Mouse (Mus musculus) left cerebral cortex, postnatal 4 days (tissue): ENCODE data around the gene Rgl1. TPM values are rescaled to one million over a fixed set of nuclear protein-coding genes. Genes with fewer than 3 reads are reported as not detected.

Source experiments
- DNase-seq: peaks from one replicate; pipeline ENCODE4 v3.0.0-alpha.2; 2022
- intact Hi-C: fragments of 180-260 bp; cut with DNase I; formaldehyde crosslinking; loops from one replicate; pipeline ENCODE4 v1.15.1; 2025
- total RNA-seq, 2 experiments: library from RNA; stranded (reverse); gene quantifications; 2 replicates each; pipeline ENCODE4 v1.2.3; 2021

Rgl1 gene
- total RNA-seq, 2 experiments from 2014 or later: 45.6 to 55.2 TPM

DNA sequence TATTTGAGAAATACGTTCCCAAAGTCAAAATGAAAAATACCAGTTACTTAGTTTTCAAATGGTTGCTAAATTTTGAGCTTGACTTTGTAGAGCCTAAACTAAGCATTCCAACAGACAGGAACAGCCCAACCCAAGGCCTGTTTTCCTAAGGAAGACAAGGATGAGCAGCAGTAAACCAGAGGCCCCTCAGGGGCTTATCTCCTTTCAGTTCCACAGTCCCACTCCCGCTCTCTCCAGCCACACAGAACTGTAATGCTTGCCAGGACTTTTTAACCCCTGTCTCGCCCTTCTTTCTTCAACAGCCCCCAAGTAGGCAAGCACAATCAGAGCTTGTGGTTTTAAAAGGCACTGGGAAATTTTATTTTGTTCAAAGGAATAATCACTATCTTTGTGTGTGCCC lies 147.3 kb downstream of the Rgl1 start:
- intact Hi-C loops: no loop called here
- no peak for DNase-seq

DNA sequence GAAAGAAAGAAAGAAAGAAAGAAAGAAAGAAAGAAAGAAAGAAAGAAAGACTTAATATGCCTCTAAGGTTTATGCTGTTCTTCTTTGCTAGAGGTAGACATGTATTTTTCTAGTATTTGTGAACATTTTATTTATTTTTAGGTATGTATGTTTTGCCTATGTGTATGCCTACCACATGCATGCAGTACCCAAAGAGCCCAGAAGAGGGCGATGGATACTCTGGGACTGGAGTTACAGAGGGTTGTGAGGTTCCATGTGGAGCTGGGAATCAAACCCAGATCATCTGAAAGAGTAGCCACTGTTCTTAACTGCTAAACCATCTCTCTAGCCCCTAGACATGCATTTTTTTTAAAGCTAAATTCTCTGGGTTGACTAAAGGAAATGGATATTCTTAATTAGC lies 147.8 kb downstream of the Rgl1 start:
- no peak for DNase-seq
- intact Hi-C loops: no loop called here

DNA sequence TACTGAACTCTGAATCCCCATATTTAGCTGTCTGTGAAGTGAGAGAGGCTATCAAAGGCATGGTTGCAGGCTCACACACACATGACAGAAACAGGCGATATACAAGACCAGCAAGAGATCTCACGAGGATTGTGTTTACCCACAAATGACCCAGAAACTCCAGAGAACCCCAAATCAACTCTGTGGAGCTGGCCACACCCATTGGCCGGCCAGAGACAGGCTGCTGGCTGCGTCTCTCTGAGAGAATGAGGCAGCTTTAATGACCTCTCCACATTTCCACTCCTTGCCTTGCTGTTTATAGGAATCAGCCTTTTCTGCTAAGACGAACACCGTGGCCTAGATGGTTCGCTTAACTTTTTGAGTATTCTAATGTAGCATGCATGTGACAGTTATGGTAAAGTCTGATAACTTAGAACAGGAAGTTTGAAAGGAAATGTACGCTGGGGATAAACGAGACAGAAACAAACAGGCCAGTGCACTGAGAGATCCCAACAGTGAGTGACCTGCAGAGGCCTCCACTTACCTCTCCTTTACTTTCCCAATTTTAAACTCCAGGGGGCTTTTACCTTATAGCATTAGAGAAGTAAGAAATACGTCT lies 148.3 kb downstream of the Rgl1 start:
- no peak for DNase-seq
- intact Hi-C loops: no loop called here

DNA sequence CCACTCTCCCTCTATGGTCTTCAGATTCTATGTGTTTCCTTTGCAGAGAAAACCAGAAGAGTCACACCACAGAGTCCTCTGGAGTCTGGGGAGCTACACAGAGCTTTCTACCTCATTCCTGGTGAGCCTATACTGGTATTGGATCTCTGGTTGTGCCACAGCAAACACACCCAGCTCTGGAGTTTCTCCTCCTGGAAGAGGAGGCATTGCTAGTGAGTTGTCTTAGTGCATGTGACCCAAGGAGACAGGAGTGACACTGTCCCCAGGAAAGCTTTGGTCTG lies 149.4 kb downstream of the Rgl1 start:
- no peak for DNase-seq
- intact Hi-C loops: no loop called here

DNA sequence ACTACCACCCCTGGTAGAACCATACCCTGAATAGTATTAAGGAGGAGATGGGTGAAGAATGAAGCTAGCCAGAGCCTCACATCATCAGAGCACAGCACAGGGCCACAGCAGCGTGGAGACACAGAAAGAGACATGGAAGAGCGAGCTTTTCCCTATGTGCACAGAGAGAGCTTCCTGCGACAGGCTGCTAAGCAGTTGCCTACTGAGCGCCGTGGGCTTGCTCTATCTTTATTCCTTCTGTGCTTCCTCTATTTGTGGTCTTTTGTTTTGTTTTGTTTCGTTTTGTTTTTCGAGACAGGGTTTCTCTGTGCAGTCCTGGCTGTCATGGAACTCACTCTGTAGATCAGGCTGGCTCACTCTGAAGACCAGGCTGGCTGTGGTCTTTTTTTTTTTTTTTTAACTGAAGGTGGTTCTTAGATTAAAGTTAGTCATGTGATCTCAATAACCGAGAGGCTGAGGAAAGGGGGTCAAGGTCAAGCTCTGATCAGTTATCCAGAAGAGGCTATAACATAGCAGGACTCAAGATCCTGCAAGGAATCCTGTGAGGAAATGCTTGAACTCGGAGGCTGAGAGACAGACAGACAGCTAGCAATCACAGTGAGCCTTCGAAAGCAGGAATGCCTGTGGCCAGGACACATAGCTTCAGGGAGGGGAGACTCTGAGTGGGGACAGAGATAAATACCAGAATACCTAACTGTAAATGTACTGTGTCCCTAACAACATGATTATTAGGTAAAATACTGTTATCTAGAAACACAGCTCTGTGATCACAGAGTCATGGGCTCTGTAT lies 150.0 kb downstream of the Rgl1 start:
- intact Hi-C loops: no loop called here

DNA sequence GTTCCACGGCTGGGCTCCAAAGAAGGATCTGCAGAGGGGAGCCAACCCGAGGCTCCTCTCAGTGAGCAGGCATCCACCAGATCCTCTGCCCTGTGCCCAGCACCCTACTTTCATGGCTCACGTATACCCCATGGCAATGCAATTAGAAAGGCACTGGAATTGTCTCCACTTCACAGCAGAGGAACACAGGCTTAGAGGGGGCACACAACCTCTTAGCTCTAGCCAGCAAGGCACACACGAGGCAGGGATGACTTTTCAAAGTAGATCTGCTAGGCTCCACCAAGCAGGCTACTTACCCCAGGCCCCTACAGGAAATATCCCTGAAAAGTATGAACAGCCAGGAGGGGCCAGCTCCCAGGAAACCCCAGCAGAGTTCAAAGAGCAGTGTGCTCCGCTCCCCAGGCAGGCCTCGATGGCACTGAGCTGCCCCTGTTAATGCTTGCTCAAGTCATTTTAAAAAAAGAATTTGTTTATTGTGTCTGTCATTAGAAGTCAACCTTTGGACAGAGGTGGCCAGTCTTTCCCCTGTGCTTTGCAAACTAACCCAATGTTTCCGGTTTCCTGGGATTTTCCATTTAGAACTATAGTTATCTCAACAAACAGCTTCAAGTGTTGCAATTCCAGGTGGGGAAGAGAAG lies 151.3 kb downstream of the Rgl1 start:
- intact Hi-C loops: no loop called here
- no peak for DNase-seq

More for the DNA sequence above, 150.0 kb downstream of the Rgl1 start:
- DNase-seq: no peak

DNA sequence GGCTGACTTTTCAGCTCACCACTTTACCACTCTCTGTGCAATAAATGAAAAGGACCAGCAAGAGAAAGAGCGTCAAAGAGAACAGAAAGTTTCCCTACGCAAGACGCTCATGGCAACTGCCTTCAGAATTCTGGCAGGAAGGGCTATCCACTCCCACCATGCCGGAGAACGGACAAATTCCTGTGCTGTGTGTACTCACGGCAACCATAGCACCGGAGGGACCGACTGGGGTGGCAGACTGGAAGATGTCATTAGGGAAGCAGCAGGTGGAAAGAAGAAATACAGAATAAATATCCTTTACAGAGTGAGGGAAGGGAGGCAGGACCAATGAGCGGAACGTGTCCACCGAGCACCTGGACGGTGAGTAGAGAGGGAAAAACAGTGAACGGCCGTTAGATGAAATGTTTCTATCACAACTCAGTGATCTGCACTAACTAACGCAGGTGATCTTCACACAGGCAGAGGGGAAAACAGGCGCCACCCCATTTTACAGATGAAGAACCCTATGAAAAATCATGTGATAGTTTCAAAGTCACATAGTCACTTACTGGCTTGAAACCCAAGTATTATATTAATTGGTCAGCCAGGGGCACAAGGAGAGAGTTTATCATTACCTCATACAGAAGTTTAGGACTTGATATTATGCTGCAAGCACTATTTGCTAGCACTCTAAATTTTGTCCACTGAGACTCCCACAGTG lies 152.8 kb downstream of the Rgl1 start:
- intact Hi-C loops: no loop called here
- no peak for DNase-seq

DNA sequence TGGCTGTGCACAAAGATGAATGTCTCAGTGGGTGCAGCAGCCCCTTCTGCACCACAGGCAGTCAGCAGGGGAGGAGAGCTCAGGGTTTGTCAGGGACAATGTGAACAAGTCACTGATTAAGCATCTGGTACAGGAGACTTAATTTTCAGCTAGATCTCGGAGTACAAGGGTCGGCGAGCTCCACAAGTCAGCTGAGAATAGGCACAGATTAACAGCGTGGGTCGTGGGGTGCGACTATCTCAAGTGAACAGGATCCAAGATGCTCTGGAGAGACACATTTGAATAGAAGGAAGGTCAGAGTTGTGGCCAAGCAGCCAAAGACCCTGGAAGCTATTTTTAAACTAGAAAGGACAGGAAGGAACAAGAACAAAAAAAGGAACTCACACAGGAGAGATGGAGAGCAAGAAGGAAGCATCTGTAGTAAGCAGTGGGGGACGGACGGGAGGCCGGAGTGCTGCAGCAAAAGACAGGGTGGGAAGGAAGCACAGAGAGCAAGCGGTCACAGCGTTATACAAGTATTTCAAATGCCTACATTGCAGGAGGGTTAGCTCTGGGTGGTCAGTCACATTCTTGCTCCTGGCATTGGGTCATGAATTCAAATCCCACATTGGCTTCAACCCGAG lies 153.5 kb downstream of the Rgl1 start:
- intact Hi-C loops: no loop called here

DNA sequence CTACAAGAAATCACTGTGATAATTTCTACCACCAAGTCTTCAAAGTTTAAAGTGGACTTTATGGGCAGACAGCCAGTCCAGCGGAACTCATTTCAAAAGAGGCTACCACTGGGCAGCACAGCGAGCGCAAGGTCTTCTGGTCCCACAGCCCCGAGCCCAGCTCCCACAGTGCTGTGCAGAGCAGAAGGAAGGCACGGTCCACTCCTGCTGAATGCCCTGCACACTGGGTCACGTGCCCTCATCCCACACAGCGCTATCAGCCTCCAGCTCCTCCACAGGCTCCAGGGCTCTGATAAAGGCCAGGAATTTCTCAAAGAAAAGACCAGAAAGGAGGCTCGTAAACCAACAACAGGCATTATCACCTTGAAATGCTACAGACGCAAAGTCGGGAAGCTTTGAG lies 156.6 kb downstream of the Rgl1 start:
- intact Hi-C loops: no loop called here
- no peak for DNase-seq

More for the DNA sequence above, 153.5 kb downstream of the Rgl1 start:
- no peak for DNase-seq

DNA sequence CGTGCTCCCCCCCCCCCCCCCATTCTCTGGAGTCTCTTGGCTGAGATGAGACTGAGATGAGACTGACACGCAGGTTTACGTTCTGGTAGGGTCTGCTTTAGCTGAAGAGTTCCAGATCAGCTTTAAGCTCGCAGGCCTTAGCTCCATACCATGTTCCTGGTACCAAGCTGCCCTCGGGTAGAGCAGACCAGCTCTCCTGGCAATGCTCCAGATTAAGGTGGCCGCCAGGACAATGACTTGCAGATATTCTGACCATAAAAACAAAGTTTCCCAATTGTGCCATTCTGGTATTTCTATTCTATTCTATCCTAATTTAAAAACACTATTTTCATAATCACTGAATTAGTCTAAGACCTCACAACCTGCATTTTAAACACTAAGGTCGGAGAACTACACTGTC lies 157.1 kb downstream of the Rgl1 start:
- intact Hi-C loops: no loop called here
- no peak for DNase-seq

DNA sequence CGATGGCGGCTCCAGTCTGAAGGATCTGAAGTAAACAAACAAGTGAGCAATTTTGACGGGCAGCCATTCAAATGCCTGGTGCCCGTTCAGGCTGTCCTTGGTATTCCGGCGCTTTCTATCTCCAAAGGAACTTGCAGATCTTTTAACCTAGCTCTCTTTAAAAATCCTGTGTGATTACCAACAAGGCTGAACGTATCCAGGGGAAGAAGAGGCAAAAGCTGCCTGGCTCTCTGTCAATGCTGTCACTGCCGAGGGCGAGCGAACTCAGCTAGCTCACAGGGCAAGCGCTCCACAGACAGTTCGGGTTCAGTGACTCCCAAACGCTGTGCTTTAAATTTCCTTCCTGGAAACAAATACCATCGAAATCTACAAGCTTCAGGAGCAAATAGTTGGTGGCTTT lies 158.4 kb downstream of the Rgl1 start:
- intact Hi-C loops: no loop called here

DNA sequence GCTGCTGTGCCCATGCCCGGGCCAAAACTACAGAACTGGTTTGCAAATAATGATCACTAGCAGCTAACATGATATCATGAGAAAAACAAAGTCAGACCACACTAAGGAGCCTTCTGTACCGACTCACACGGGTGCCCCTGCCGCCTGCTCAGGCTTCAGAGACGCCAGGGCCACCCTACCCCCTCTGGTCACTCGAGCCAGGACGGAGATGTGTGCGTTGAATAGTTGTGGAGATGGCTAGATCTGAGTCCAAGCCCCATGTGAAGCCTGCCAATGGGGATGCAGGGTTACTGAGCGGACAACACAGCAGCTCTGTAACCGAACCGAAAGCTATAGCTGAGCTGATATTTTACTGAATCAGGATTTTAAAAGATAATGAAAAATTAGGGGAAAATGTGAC lies 159.4 kb downstream of the Rgl1 start:
- peak; percentile 17 for DNase-seq
- intact Hi-C loops: no loop called here

More for the DNA sequence above, 158.4 kb downstream of the Rgl1 start:
- DNase-seq: no peak

DNA sequence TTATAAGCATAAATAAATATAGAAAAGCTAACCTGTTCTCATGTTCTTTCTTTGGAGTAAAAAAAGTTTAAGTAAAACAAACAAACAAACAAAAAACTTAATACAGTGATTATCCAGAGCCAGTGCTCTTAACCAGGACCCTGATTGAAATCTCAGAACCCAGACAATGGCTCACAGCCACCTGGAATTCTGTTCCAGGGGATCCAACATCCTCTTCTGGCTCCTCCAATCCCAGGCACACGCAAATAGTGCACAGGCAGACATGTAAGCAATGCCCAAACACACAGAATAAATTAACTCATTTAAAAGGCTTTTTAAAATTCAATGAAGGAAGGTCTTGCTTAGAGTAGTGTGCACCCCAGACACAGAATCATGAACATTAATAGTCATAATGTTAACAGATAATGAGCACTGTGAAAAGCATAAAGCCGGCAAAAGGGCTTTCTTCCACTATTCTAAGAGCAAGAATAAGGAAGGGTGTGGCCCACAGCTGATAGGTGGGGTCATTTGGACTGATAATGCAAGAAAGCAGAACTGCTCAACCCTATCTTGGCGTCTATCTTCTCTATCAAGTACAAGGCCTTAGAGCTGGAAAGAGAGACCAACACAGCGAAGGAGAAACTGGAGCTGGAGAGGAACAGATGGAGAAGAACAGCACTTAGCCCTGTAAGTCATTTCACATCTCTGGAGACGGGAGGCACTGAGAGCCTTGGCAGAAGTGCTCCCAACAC lies 160.1 kb downstream of the Rgl1 start:
- intact Hi-C loops: no loop called here
- no peak for DNase-seq

DNA sequence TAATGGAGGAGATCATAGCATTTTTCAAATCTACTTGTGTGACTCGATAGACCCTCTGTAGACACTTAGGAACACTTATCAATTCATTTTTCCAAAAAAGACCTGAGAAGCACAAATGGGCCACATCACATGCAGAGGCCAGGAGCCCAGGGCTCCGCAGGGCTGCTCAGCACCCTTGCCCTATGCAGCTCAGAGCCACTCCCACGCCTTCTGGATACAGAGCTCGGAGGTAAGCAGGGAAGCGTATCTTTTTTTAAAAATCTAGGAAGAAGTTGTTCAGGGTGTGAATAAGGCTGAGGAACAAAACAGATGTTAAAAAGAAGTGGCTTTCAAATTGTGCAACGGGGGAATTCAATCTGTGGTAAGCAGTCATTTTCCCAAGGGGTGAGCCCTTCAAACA lies 162.0 kb downstream of the Rgl1 start:
- intact Hi-C loops: no loop called here
- no peak for DNase-seq

DNA sequence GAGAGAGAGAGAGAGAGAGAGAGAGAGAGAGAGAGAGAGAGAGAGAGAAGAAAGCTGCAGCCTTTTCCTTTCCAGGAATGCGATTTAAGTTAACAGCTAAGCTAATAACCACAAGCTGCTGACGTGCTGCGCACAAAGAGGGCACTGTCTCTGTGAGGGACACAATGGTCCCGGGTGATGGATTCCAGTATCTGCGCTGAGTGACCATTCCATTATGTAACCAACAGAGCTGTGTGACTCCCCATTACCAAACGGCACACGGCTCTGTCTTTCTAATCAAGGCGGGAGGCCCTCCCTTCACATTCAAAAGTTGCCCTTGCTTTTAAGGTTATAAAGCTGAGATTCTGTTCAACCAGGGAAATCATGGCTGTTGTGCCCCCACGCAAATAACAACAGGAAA lies 162.5 kb downstream of the Rgl1 start:
- intact Hi-C loops: no loop called here

DNA sequence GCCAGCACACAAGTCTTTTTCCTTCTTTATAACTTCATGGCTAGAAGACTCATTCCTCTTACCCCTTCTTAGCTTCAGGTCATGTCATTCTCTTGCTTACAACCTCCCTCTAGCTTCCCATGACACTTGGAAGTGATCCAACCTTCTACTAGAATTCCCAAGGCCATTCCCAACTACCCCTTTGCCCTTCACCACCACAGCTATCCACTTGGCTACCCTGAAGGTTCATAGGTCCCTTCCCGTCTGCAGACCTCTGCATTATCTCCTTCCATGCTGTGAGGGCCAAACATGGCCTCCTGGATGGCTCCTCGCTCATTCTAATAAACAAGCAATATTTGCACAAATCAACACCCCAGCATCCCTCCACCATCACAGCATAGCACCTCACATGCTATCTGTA lies 165.7 kb downstream of the Rgl1 start:
- intact Hi-C loops: no loop called here
- DNase-seq: no peak

More for the DNA sequence above, 162.5 kb downstream of the Rgl1 start:
- DNase-seq: no peak

DNA sequence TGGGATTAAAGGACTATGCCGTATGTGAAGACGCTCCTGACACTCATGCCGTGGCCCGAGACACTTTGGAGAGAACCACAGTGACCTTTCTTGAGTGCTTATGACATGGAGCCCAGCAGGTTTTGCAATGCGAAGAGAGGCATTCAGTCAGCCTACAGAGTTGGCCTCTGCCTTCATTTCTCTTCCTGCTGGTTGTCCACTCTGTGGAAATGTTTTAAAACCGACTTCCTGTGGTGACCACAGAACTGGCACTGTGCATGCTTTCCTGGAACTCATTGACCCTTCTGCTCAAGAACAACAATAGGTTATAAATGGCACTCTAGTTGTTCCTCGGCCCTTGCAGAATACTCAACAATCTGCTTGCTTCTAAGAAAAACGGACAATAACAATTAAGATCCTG lies 166.8 kb downstream of the Rgl1 start:
- DNase-seq: no peak
- intact Hi-C loops: no loop called here

DNA sequence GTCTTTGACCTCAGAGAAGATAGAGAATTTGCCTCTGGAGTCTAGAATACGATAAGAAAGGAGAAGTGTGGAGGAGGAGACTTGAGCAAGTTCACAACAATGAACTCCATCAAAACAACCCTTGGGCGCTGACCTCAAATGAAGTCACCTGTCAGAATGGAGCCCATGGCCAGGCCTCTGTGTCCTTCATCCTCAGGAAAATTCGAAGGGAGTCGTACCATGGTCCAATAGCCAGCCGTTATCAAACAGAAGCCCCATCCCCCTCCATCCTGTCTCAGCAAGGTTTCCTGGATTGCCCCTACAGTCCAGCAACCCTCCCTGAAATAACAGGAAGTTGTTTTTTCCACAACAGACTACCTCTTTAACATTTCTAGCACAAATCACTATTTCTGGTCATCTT lies 171.5 kb downstream of the Rgl1 start:
- no peak for DNase-seq

DNA sequence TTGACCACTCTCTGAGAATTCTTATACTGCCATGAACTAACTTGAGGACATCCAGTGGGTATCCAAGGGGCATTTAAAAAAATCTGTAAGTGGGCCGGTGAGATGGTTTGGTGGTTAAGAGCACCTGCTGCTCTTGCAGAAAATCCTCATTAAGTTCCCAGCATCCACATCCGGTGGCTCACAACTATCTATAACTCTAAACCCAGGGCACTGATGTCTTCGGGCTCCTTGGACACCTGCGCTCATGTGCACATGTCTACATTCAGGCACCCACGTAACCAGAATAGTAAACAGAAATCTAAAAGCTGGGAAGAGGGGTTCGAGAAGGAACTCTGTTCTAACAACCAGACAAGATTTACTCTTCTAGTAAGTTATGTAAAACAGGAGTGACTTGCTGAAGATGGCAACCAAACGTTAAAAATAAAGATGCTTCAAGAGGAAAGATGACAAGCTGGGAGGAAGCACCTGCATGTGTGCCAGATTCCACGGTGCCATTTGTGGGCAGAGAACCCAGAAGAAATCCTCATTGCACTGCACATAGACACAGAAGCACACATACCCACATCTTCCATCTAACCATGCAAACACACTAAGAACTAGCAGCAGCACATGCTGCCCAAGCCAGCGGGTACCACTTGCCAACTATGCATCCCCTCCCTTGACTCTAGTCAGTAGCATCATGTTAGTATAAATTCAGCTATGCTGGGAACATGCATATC lies 172.2 kb downstream of the Rgl1 start:
- intact Hi-C loops: no loop called here

More for the DNA sequence above, 171.5 kb downstream of the Rgl1 start:
- intact Hi-C loops: no loop called here

DNA sequence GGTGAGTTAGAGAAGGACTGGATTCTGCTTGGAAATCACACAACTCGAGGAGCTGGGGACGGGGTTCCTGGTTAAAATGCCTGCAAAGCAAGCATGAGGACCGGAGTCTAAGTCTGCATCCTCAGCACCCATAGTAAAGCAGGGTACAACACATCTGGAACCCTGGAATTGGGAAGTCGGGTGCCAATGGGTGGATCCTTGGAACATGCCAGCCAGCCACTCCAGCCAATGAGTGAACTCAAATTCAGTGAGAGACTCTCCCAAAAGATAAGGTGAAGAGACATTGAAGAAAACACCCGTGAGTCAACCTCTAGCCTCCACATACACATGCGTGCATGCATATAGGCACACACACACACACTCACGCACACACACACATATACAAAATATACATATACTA lies 172.8 kb downstream of the Rgl1 start:
- intact Hi-C loops: no loop called here
- DNase-seq: no peak

More for the DNA sequence above, 172.2 kb downstream of the Rgl1 start:
- no peak for DNase-seq
